Mouse (Mus musculus) liver, embryonic 13.5 days (tissue): Measurements from ENCODE around the gene Fbxl15. TPM values are rescaled to one million over a fixed set of nuclear protein-coding genes. Genes with fewer than 3 reads are reported as not detected.

ENCODE experiments used
- ATAC-seq: fragments of 200-750 bp; cut with Nextera tagmentation; 2 replicates; pipeline ENCODE4 v1.8.0; 2017; ENCODE audit warnings: low read depth, mild to moderate bottlenecking, moderate number of reproducible peaks, moderate library complexity
- DNase-seq: peaks from one replicate; pipeline ENCODE4 v3.0.0; 2022
- H3K27ac ChIP-seq: fragments of 300-500 bp; sonication (generic); 2 replicates; pipeline ENCODE4 v1.5.1; 2015; ENCODE audit warnings: moderate library complexity, mild to moderate bottlenecking, inconsistent platforms
- H3K27me3 ChIP-seq: fragments of 300-500 bp; sonication (generic); 2 replicates; pipeline ENCODE4 v1.6.1; 2015; ENCODE audit warnings: mild to moderate bottlenecking, inconsistent platforms
- H3K36me3 ChIP-seq: fragments of 300-500 bp; sonication (generic); 2 replicates; pipeline ENCODE4 v1.6.1; 2015; ENCODE audit warnings: mild to moderate bottlenecking, inconsistent platforms
- H3K4me1 ChIP-seq: fragments of 300-500 bp; sonication (generic); replicated peaks from 2 replicates; pipeline ENCODE4 v1.6.1; 2015; ENCODE audit warnings: inconsistent platforms
- H3K4me2 ChIP-seq: fragments of 300-500 bp; sonication (generic); 2 replicates; pipeline ENCODE4 v1.6.1; 2015; ENCODE audit warnings: inconsistent platforms, mild to moderate bottlenecking, moderate library complexity
- H3K4me3 ChIP-seq: fragments of 300-500 bp; sonication (generic); replicated peaks from 2 replicates; pipeline ENCODE4 v1.5.1; 2015; ENCODE audit warnings: mild to moderate bottlenecking, inconsistent platforms
- H3K9ac ChIP-seq: fragments of 300-500 bp; sonication (generic); 2 replicates; pipeline ENCODE4 v1.6.1; 2015; ENCODE audit warnings: mild to moderate bottlenecking, inconsistent platforms
- H3K9me3 ChIP-seq: fragments of 300-500 bp; sonication (generic); replicated peaks from 2 replicates; pipeline ENCODE4 v1.6.1; 2016; ENCODE audit warnings: inconsistent platforms
- WGBS: fragments of 180-500 bp; shearing (Covaris S2); methylation state at CpG from one replicate; pipeline ENCODE4 v1.1.7; 2015; ENCODE audit not compliant: insufficient replicate concordance; 5-methylcytosine and 5-hydroxymethylcytosine counted together
- polyA plus RNA-seq: library from polyadenylated mRNA; unstranded; fragments of >200 nt; fragmentation: Nextera tagmentation; extraction: Ambion mirVana; gene quantifications from 2 replicates; pipeline ENCODE4 v1.2.1, GENCODE M21; 2015

Fbxl15 gene
- polyA plus RNA-seq, 1 experiment from 2014 or later = 11.2 TPM

GRCm38 (mm10) chr19:46326019-46326755 is 1.8 kb upstream of the Fbxl15 start:
- Histone ChIP-seq H3K9me3 (no peaks in the 10 kb centered on the region), H3K4me2 (peak overlapping the region; percentile 100; the same call in 1 of the 2 replicates), H3K4me1 (peaks cover 46% of the 10 kb centered on the region), H3K27me3 (peaks cover 70% of the 10 kb centered on the region), H3K9ac (no peak overlapping the region), H3K27ac (no peak overlapping the region), H3K4me3 (no peak overlapping the region), H3K36me3 (peaks cover 12% of the 10 kb centered on the region)
- DNase-seq (no peak), ATAC-seq (no peak)
- WGBS = 7% methylated on average over 29 of the region's 29 CpGs

- DNase-seq = peak; percentile 45
- peaks cover 46% of the 10 kb centered on the region for H3K4me1 ChIP-seq
- H3K4me2 ChIP-seq = peak within 1 kb of the TSS; percentile 100
- H3K4me3 ChIP-seq = peak within 1 kb of the TSS; percentile 82
- peaks cover 18% of the 10 kb centered on the region for H3K36me3 ChIP-seq
- no peaks in the 10 kb centered on the region for H3K9me3 ChIP-seq
- peak within 1 kb of the TSS; percentile 91 for H3K27ac ChIP-seq
- H3K9ac ChIP-seq = peak within 1 kb of the TSS; percentile 83
- peaks cover 64% of the 10 kb centered on the region for H3K27me3 ChIP-seq
- 1% methylated on average over 35 of the region's 35 CpGs for WGBS
- ATAC-seq = no peak
Observed at GRCm38 (mm10) chr19:46326756-46327305, 1.2 kb upstream of the Fbxl15 start, which contains the start of gene Psd. Psd (minus strand) TSS chr19:46327156.

DNA sequence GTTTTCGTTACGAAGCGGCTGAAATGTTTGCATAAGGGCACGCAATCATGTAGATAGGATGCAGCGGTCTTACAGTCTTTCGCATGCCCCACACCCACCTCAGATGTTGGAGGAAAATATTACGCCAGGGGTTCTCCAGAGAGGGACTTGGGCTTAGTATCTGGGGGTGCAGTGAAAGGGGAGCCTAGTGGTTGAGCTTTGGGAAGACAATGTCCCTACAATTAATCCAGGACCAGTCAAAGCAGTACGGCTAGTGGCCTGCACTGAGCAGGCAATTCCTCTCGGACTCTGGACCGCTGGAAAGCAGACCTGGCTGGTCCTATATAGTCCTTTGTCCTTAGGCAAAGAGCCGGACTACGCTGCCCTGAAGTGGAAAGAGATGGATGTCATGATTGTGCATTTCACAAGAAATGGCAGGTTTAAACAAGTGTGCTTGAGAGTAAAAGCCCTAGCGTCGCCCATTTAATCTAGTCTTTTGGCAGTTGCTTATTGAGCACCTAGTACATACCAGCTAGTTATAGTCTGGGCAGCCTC is 386 bp upstream of the Fbxl15 start:
- H3K4me3 ChIP-seq = peak overlapping the region; percentile 82
- no peak for ATAC-seq
- H3K4me2 ChIP-seq = peak overlapping the region; percentile 100
- H3K36me3 ChIP-seq = peaks cover 20% of the 10 kb centered on the region
- no peaks in the 10 kb centered on the region for H3K9me3 ChIP-seq
- peak overlapping the region; percentile 83 for H3K9ac ChIP-seq
- 24% methylated on average over 14 of the region's 14 CpGs for WGBS
- peaks cover 46% of the 10 kb centered on the region for H3K4me1 ChIP-seq
- no peak for DNase-seq
- peaks cover 56% of the 10 kb centered on the region for H3K27me3 ChIP-seq
- H3K27ac ChIP-seq = peak overlapping the region; percentile 91; the same call in 1 of the 2 replicates

- peaks cover 41% of the 10 kb centered on the region for H3K27me3 ChIP-seq
- no peaks in the 10 kb centered on the region for H3K9me3 ChIP-seq
- H3K27ac ChIP-seq = peak overlapping the region; percentile 91
- H3K4me3 ChIP-seq = peak overlapping the region; percentile 82
- peak overlapping the region; percentile 100 for H3K4me2 ChIP-seq
- ATAC-seq (no peak), DNase-seq (no peak)
- whole genome bisulfite sequencing = 4% methylated on average over 54 of the region's 54 CpGs
- H3K36me3 ChIP-seq = peaks cover 20% of the 10 kb centered on the region
- H3K9ac ChIP-seq = peak overlapping the region; percentile 83
- H3K4me1 ChIP-seq = peaks cover 46% of the 10 kb centered on the region
Observed at GRCm38 (mm10) chr19:46329031-46329641, 1.2 kb downstream of the Fbxl15 start.

- Histone ChIP-seq H3K9ac (0 out of 2 replicates have a peak overlapping the region, but pooled peaks have one; percentile 83), H3K36me3 (peaks cover 20% of the 10 kb centered on the region), H3K4me3 (peak overlapping the region; percentile 82), H3K9me3 (no peaks in the 10 kb centered on the region), H3K27ac (no peak overlapping the region), H3K27me3 (peaks cover 32% of the 10 kb centered on the region), H3K4me1 (peaks cover 42% of the 10 kb centered on the region), H3K4me2 (peak overlapping the region; percentile 100)
- WGBS = 7% methylated on average over 16 of the region's 16 CpGs
- ATAC-seq = peak; percentile 48
- peak; percentile 79 for DNase-seq
Observed at GRCm38 (mm10) chr19:46329951-46330350, 2.0 kb downstream of the Fbxl15 start.

DNA sequence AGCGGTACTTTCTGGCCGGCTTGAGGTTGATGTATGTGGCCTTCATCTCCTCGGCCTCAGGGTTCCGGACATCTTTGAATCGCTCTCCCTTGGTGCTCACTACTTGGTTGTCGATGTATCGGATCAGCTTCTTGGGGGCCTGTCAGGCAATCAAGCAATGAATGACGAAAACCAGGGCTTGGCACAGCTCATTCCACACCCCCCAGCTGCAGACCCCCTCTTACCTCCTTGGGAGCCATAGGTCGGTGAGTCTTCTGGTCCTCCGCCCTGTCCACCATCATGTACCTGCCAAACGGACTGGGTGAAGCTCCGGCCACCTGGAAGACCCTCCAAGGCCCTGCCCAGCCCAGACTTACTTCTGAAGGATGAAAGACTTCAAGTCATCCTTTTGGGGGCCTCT is 2.7 kb downstream of the Fbxl15 start:
- ATAC-seq = no peak
- 83% methylated on average over 12 of the region's 12 CpGs for WGBS
- H3K4me1 ChIP-seq = peaks cover 39% of the 10 kb centered on the region

DNA sequence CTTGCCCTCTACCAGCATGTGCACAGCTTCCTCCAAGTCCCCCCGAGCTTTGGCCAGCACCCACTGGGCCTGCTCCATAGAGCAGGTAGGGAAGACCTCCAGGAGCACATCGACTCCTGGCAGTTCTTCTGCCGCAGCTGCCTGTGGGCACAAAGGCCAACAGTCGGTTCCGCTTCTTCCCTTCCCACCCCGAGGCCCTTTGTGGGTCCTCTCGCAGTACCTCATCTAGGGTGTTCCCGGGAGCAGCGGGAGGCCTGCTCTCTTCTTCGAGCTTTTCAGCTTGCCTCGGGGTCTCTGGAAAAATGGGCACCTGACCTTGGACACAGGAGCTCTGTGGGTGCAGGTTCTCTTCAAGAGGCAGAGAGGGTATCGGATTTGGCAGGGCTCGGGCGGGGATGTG is 3.3 kb downstream of the Fbxl15 start:
- WGBS = 86% methylated on average over 14 of the region's 14 CpGs
- DNase-seq (no peak), ATAC-seq (no peak)
- peaks cover 20% of the 10 kb centered on the region for H3K36me3 ChIP-seq
- H3K27me3 ChIP-seq = peaks cover 19% of the 10 kb centered on the region
- no peaks in the 10 kb centered on the region for H3K9me3 ChIP-seq
- no peak overlapping the region for H3K4me2 ChIP-seq
- no peak overlapping the region for H3K27ac ChIP-seq
- H3K9ac ChIP-seq = no peak overlapping the region
- no peak overlapping the region for H3K4me3 ChIP-seq
- peaks cover 40% of the 10 kb centered on the region for H3K4me1 ChIP-seq

More for the DNA sequence above, 2.7 kb downstream of the Fbxl15 start:
- Histone ChIP-seq H3K36me3 (peaks cover 20% of the 10 kb centered on the region), H3K4me3 (no peak overlapping the region), H3K9ac (no peak overlapping the region), H3K27me3 (peaks cover 25% of the 10 kb centered on the region), H3K27ac (no peak overlapping the region), H3K4me2 (no peak overlapping the region), H3K9me3 (no peaks in the 10 kb centered on the region)
- no peak for DNase-seq

DNA sequence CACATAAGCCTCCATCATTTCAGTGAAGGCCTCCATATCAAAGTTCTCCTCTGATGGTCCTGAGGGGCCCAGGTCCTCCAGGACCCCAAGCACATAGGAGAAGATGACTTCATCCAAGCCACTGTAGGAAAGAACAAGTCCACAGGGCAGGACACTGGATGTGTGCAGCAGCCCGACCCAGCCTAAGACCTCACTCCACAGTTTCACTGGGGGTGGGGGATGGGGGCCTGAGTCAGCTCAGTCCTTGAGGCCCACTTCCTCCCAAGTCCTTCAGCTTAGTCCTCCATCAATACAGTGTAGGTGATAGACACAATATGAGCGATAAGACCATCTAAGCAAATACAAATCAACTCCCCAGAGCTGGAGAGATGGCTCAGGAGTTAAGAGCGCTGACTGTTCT is 4.0 kb downstream of the Fbxl15 start:
- H3K27ac ChIP-seq = 0 out of 2 replicates have a peak overlapping the region, but pooled peaks have one; percentile 3
- ATAC-seq (no peak), DNase-seq (no peak)
- H3K4me3 ChIP-seq = no peak overlapping the region
- WGBS = 75% methylated on average over 3 of the region's 3 CpGs
- H3K27me3 ChIP-seq = peaks cover 13% of the 10 kb centered on the region
- no peak overlapping the region for H3K4me2 ChIP-seq
- peaks cover 20% of the 10 kb centered on the region for H3K36me3 ChIP-seq
- no peaks in the 10 kb centered on the region for H3K9me3 ChIP-seq
- peaks cover 40% of the 10 kb centered on the region for H3K4me1 ChIP-seq
- H3K9ac ChIP-seq = no peak overlapping the region

DNA sequence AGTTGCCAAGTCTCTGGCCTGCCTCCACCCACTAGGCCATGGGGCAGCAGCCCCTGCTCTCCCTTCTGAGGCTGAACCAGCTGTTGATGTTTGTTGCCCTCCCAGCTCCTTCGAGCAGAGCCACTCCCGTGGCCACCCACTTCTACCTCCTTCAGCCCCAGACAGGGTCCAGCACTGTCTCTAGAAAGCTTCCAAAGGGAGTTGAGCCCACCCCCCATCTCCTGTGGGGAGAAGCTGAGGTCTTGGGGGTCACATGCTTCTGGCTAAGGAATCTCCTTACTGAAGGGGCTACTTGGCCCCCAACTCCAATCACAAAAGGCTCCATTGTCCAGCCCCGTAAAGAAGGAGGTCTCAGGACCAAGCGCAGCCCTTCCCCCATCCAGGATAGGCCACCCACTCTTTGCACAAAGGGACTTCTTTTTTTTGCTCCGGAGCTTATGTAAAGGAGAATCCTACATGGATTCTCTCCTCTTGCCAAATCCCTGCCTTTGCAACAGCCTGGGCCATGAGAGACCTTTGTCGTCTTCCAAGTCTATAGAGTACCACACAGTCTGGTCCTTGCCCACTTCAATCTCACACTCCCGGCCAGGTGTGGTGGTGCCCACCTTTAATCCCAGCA is 4.8 kb downstream of the Fbxl15 start:
- 69% methylated on average over 7 of the region's 7 CpGs for WGBS
- DNase-seq (no peak), ATAC-seq (no peak)
- H3K9ac ChIP-seq = no peak overlapping the region
- 0 out of 2 replicates have a peak overlapping the region, but pooled peaks have one; percentile 3 for H3K27ac ChIP-seq
- H3K27me3 ChIP-seq = peaks cover 5% of the 10 kb centered on the region; the same call in 1 of the 2 replicates
- no peak overlapping the region for H3K4me2 ChIP-seq
- H3K4me3 ChIP-seq = no peak overlapping the region
- H3K9me3 ChIP-seq = no peaks in the 10 kb centered on the region
- peaks cover 20% of the 10 kb centered on the region for H3K36me3 ChIP-seq
- peaks cover 40% of the 10 kb centered on the region for H3K4me1 ChIP-seq

- Histone ChIP-seq H3K4me2 (no peak overlapping the region), H3K36me3 (peaks cover 20% of the 10 kb centered on the region), H3K9ac (no peak overlapping the region), H3K27me3 (peaks cover 5% of the 10 kb centered on the region; the same call in 1 of the 2 replicates), H3K4me3 (no peak overlapping the region), H3K4me1 (peaks cover 41% of the 10 kb centered on the region), H3K27ac (no peak overlapping the region), H3K9me3 (no peaks in the 10 kb centered on the region)
- no peak for DNase-seq
- ATAC-seq = no peak
- 72% methylated on average over 3 of the region's 3 CpGs for WGBS
Observed at GRCm38 (mm10) chr19:46333906-46334305, 5.9 kb downstream of the Fbxl15 start.
